Mouse (Mus musculus): Measurements from ENCODE around the gene Tnfaip8l1. TPM values are rescaled to one million over a fixed set of nuclear protein-coding genes. Genes with fewer than 3 reads are reported as not detected.

The Tnfaip8l1 gene
- polyA plus RNA-seq, 1 experiment from 2014 or later: 13.7 TPM

- Histone ChIP-seq H3K4me2 (replicated peaks; ENCODE audit: low read depth, low read length) (no peak overlapping the region), H3K27ac (ENCODE audit: low read length) (no peak overlapping the region), H3K9ac (replicated peaks; ENCODE audit: low read depth, low read length) (no peak overlapping the region), H3K36me3 (ENCODE audit: control insufficient read depth, insufficient read depth, low read length) (peaks cover 76% of the 10 kb centered on the region), H3K9me3 (ENCODE audit: control insufficient read depth, low read depth, low read length) (no peaks in the 10 kb centered on the region), H3K27me3 (ENCODE audit: control insufficient read depth, insufficient read depth, low read length) (no peaks in the 10 kb centered on the region), H3K4me3 (ENCODE audit: low read depth, low read length) (no peak overlapping the region), H3K4me1 (ENCODE audit: control insufficient read depth, insufficient read depth, low read length) (no peaks in the 10 kb centered on the region)
- ATAC-seq (ENCODE audit: insufficient number of reproducible peaks, insufficient read depth, low FRiP score, low read depth): no peak
- WGBS: 72% methylated on average over 3 of the region's 3 CpGs
Observed at GRCm38 (mm10) chr17:56201642-56202041, 39.4 kb downstream of the Tnfaip8l1 start.

- Histone ChIP-seq H3K4me1 (ENCODE audit: control insufficient read depth, insufficient read depth, low read length) (no peaks in the 10 kb centered on the region), H3K9ac (replicated peaks; ENCODE audit: low read depth, low read length) (no peak overlapping the region), H3K36me3 (ENCODE audit: control insufficient read depth, insufficient read depth, low read length) (peaks cover 72% of the 10 kb centered on the region), H3K4me3 (ENCODE audit: low read depth, low read length) (no peak overlapping the region), H3K9me3 (ENCODE audit: control insufficient read depth, low read depth, low read length) (no peaks in the 10 kb centered on the region), H3K4me2 (replicated peaks; ENCODE audit: low read depth, low read length) (no peak overlapping the region), H3K27ac (ENCODE audit: low read length) (no peak overlapping the region), H3K27me3 (ENCODE audit: control insufficient read depth, insufficient read depth, low read length) (no peaks in the 10 kb centered on the region)
- ATAC-seq (ENCODE audit: insufficient number of reproducible peaks, insufficient read depth, low FRiP score, low read depth): no peak
- 92% methylated on average over 8 of the region's 8 CpGs for WGBS
Observed at GRCm38 (mm10) chr17:56202476-56202875, 40.2 kb downstream of the Tnfaip8l1 start.

GRCm38 (mm10) chr17:56203729-56204128, 41.5 kb downstream of the Tnfaip8l1 start:
- peaks cover 67% of the 10 kb centered on the region for H3K36me3 ChIP-seq (ENCODE audit: control insufficient read depth, insufficient read depth, low read length)
- H3K27me3 ChIP-seq (ENCODE audit: control insufficient read depth, insufficient read depth, low read length): no peaks in the 10 kb centered on the region
- no peak overlapping the region for H3K27ac ChIP-seq (ENCODE audit: low read length)
- H3K4me2 ChIP-seq (replicated peaks; ENCODE audit: low read depth, low read length): no peak overlapping the region
- H3K4me3 ChIP-seq (ENCODE audit: low read depth, low read length): no peak overlapping the region
- no peaks in the 10 kb centered on the region for H3K4me1 ChIP-seq (ENCODE audit: control insufficient read depth, insufficient read depth, low read length)
- H3K9me3 ChIP-seq (ENCODE audit: control insufficient read depth, low read depth, low read length): no peaks in the 10 kb centered on the region
- WGBS: 62% methylated on average over 3 of the region's 3 CpGs
- ATAC-seq (ENCODE audit: insufficient number of reproducible peaks, insufficient read depth, low FRiP score, low read depth): no peak
- H3K9ac ChIP-seq (replicated peaks; ENCODE audit: low read depth, low read length): no peak overlapping the region

- 83% methylated on average over 10 of the region's 10 CpGs for WGBS
- Histone ChIP-seq H3K4me1 (ENCODE audit: control insufficient read depth, insufficient read depth, low read length) (no peaks in the 10 kb centered on the region), H3K9me3 (ENCODE audit: control insufficient read depth, low read depth, low read length) (no peaks in the 10 kb centered on the region), H3K36me3 (ENCODE audit: control insufficient read depth, insufficient read depth, low read length) (peaks cover 86% of the 10 kb centered on the region), H3K9ac (replicated peaks; ENCODE audit: low read depth, low read length) (no peak overlapping the region), H3K4me3 (ENCODE audit: low read depth, low read length) (no peak overlapping the region), H3K4me2 (replicated peaks; ENCODE audit: low read depth, low read length) (no peak overlapping the region), H3K27ac (ENCODE audit: low read length) (no peak overlapping the region), H3K27me3 (ENCODE audit: control insufficient read depth, insufficient read depth, low read length) (no peaks in the 10 kb centered on the region)
- peak; percentile 84 for ATAC-seq (ENCODE audit: insufficient number of reproducible peaks, insufficient read depth, low FRiP score, low read depth)
Observed at GRCm38 (mm10) chr17:56206276-56206884, 44.1 kb downstream of the Tnfaip8l1 start.

- Histone ChIP-seq H3K27ac (ENCODE audit: low read length) (no peak overlapping the region), H3K4me2 (replicated peaks; ENCODE audit: low read depth, low read length) (no peak overlapping the region), H3K36me3 (ENCODE audit: control insufficient read depth, insufficient read depth, low read length) (peaks cover 82% of the 10 kb centered on the region), H3K9me3 (ENCODE audit: control insufficient read depth, low read depth, low read length) (no peaks in the 10 kb centered on the region), H3K27me3 (ENCODE audit: control insufficient read depth, insufficient read depth, low read length) (no peaks in the 10 kb centered on the region), H3K4me3 (ENCODE audit: low read depth, low read length) (no peak overlapping the region), H3K9ac (replicated peaks; ENCODE audit: low read depth, low read length) (no peak overlapping the region), H3K4me1 (ENCODE audit: control insufficient read depth, insufficient read depth, low read length) (no peaks in the 10 kb centered on the region)
- WGBS: 76% methylated on average over 6 of the region's 6 CpGs
- no peak for ATAC-seq (ENCODE audit: insufficient number of reproducible peaks, insufficient read depth, low FRiP score, low read depth)
Observed at GRCm38 (mm10) chr17:56206986-56207674, 44.9 kb downstream of the Tnfaip8l1 start.

GRCm38 (mm10) chr17:56207963-56208530, 45.8 kb downstream of the Tnfaip8l1 start:
- Histone ChIP-seq H3K27me3 (ENCODE audit: control insufficient read depth, insufficient read depth, low read length) (no peaks in the 10 kb centered on the region), H3K4me2 (replicated peaks; ENCODE audit: low read depth, low read length) (no peak overlapping the region), H3K36me3 (ENCODE audit: control insufficient read depth, insufficient read depth, low read length) (peaks cover 74% of the 10 kb centered on the region), H3K4me1 (ENCODE audit: control insufficient read depth, insufficient read depth, low read length) (0 out of 2 replicates have a peak, but pooled peaks cover 5% of the 10 kb centered on the region), H3K27ac (ENCODE audit: low read length) (no peak overlapping the region), H3K9ac (replicated peaks; ENCODE audit: low read depth, low read length) (no peak overlapping the region), H3K9me3 (ENCODE audit: control insufficient read depth, low read depth, low read length) (no peaks in the 10 kb centered on the region), H3K4me3 (ENCODE audit: low read depth, low read length) (no peak overlapping the region)
- 92% methylated on average over 9 of the region's 9 CpGs for WGBS
- no peak for ATAC-seq (ENCODE audit: insufficient number of reproducible peaks, insufficient read depth, low FRiP score, low read depth)

- WGBS: 95% methylated on average over 3 of the region's 3 CpGs
- Histone ChIP-seq H3K27ac (ENCODE audit: low read length) (no peak overlapping the region), H3K36me3 (ENCODE audit: control insufficient read depth, insufficient read depth, low read length) (peaks cover 66% of the 10 kb centered on the region), H3K9ac (replicated peaks; ENCODE audit: low read depth, low read length) (no peak overlapping the region), H3K27me3 (ENCODE audit: control insufficient read depth, insufficient read depth, low read length) (no peaks in the 10 kb centered on the region), H3K4me3 (ENCODE audit: low read depth, low read length) (no peak overlapping the region), H3K4me1 (ENCODE audit: control insufficient read depth, insufficient read depth, low read length) (0 out of 2 replicates have a peak, but pooled peaks cover 7% of the 10 kb centered on the region), H3K4me2 (replicated peaks; ENCODE audit: low read depth, low read length) (no peak overlapping the region), H3K9me3 (ENCODE audit: control insufficient read depth, low read depth, low read length) (no peaks in the 10 kb centered on the region)
- no peak for ATAC-seq (ENCODE audit: insufficient number of reproducible peaks, insufficient read depth, low FRiP score, low read depth)
Observed at GRCm38 (mm10) chr17:56208821-56209220, 46.5 kb downstream of the Tnfaip8l1 start.

GRCm38 (mm10) chr17:56211090-56211489, 48.8 kb downstream of the Tnfaip8l1 start:
- H3K36me3 ChIP-seq (ENCODE audit: control insufficient read depth, insufficient read depth, low read length): peaks cover 49% of the 10 kb centered on the region
- H3K27me3 ChIP-seq (ENCODE audit: control insufficient read depth, insufficient read depth, low read length): no peaks in the 10 kb centered on the region
- H3K4me1 ChIP-seq (ENCODE audit: control insufficient read depth, insufficient read depth, low read length): 0 out of 2 replicates have a peak, but pooled peaks cover 7% of the 10 kb centered on the region
- no peak overlapping the region for H3K9ac ChIP-seq (replicated peaks; ENCODE audit: low read depth, low read length)
- H3K27ac ChIP-seq (ENCODE audit: low read length): no peak overlapping the region
- H3K4me3 ChIP-seq (ENCODE audit: low read depth, low read length): no peak overlapping the region
- H3K4me2 ChIP-seq (replicated peaks; ENCODE audit: low read depth, low read length): no peak overlapping the region
- ATAC-seq (ENCODE audit: insufficient number of reproducible peaks, insufficient read depth, low FRiP score, low read depth): no peak
- no peaks in the 10 kb centered on the region for H3K9me3 ChIP-seq (ENCODE audit: control insufficient read depth, low read depth, low read length)
- 81% methylated on average over 2 of the region's 2 CpGs for WGBS
